Mouse (Mus musculus) lung, embryonic 14.5 days (tissue): Measurements from ENCODE around the gene Myh6. TPM values are rescaled to one million over a fixed set of nuclear protein-coding genes. Genes with fewer than 3 reads are reported as not detected.

Experiments
- ATAC-seq: fragments of 200-750 bp; cut with Nextera tagmentation; 2 replicates; pipeline ENCODE4 v1.8.0; 2017; ENCODE audit warnings: mild to moderate bottlenecking, moderate TSS enrichment, moderate library complexity; ENCODE audit not compliant: insufficient read depth
- DNase-seq: peaks from one replicate; pipeline ENCODE4 v3.0.0-alpha.2; 2015
- H3K27ac ChIP-seq: fragments of 300-500 bp; sonication (generic); 2 replicates; pipeline ENCODE4 v1.5.1; 2014; ENCODE audit warnings: low read depth, mild to moderate bottlenecking, moderate library complexity
- H3K27me3 ChIP-seq: fragments of 300-500 bp; sonication (generic); 2 replicates; pipeline ENCODE4 v1.6.1; 2014; ENCODE audit warnings: low read length, control low read depth; ENCODE audit not compliant: insufficient read depth
- H3K36me3 ChIP-seq: fragments of 300-500 bp; sonication (generic); 2 replicates; pipeline ENCODE4 v1.6.1; 2014; ENCODE audit warnings: control low read depth; ENCODE audit not compliant: insufficient read depth
- H3K4me1 ChIP-seq: fragments of 300-500 bp; sonication (generic); 2 replicates; pipeline ENCODE4 v1.6.1; 2014; ENCODE audit warnings: antibody characterized with exemption, control low read depth; ENCODE audit not compliant: insufficient read depth
- H3K4me2 ChIP-seq: fragments of 300-500 bp; sonication (generic); 2 replicates; pipeline ENCODE4 v1.6.1; 2014; ENCODE audit warnings: mild to moderate bottlenecking
- H3K4me3 ChIP-seq: fragments of 300-500 bp; sonication (generic); 2 replicates; pipeline ENCODE4 v1.5.1; 2014; ENCODE audit warnings: low read depth, low read length
- H3K9ac ChIP-seq: fragments of 300-500 bp; sonication (generic); 2 replicates; pipeline ENCODE4 v1.6.1; 2014
- H3K9me3 ChIP-seq: fragments of 300-500 bp; sonication (generic); 2 replicates; pipeline ENCODE4 v1.6.1; 2016; ENCODE audit warnings: low read depth, low read length, control low read depth
- CTCF ChIP-seq: IDR thresholded peaks from 2 replicates; pipeline ENCODE4 v1.5.1; 2016; ENCODE audit warnings: antibody characterized with exemption, low read depth
- WGBS: fragments of 180-500 bp; shearing (Covaris S2); extraction: QIAGEN DNeasy Blood & Tissue Kit; methylation state at CpG from one replicate; pipeline ENCODE4 v1.1.7; 2014; 5-methylcytosine and 5-hydroxymethylcytosine counted together
- microRNA counts: library from miRNA; unstranded; fragments of <30 nt; microRNA quantifications from one replicate; lab custom pipeline; 2016
- microRNA-seq: library from miRNA; unstranded; fragments of <30 nt; microRNA quantifications from one replicate; pipeline ENCODE4, GENCODE M21; 2016; ENCODE audit warnings: borderline number of aligned reads
- polyA plus RNA-seq: library from polyadenylated mRNA; unstranded; fragments of >200 nt; fragmentation: Nextera tagmentation; extraction: Ambion mirVana; gene quantifications from 2 replicates; pipeline ENCODE4 v1.2.1, GENCODE M21; 2014

The Myh6 gene
- polyA plus RNA-seq, 1 experiment from 2014 or later: 4.6 TPM

GRCm38 (mm10) chr14:54897445-54897844, 69.3 kb downstream of the Myh6 start:
- no peaks in the 10 kb centered on the region for H3K27me3 ChIP-seq
- no peak overlapping the region for H3K4me2 ChIP-seq
- no peak for ATAC-seq

GRCm38 (mm10) chr14:54894296-54895151, 72.2 kb downstream of the Myh6 start:
- peak overlapping the region; percentile 94 for H3K27ac ChIP-seq
- peak overlapping the region; percentile 84 for H3K4me2 ChIP-seq
- H3K27me3 ChIP-seq: no peaks in the 10 kb centered on the region
- peak overlapping the region; percentile 95 for H3K4me3 ChIP-seq
- H3K36me3 ChIP-seq: peaks cover 40% of the 10 kb centered on the region
- peak overlapping the region; percentile 99 for H3K9ac ChIP-seq
- TF ChIP-seq CTCF: no peak
- no peaks in the 10 kb centered on the region for H3K9me3 ChIP-seq
- peak; percentile 64 for ATAC-seq
- peak; percentile 60 for DNase-seq
- WGBS: under 1% methylated on average over 52 of the region's 54 CpGs
- H3K4me1 ChIP-seq: no peaks in the 10 kb centered on the region; the same call in 1 of the 2 replicates

More at GRCm38 (mm10) chr14:54897445-54897844, 69.3 kb downstream of the Myh6 start:
- Histone ChIP-seq H3K9me3 (no peaks in the 10 kb centered on the region), H3K27ac (no peak overlapping the region), H3K4me3 (no peak overlapping the region), H3K36me3 (peaks cover 40% of the 10 kb centered on the region), H3K4me1 (no peaks in the 10 kb centered on the region; the same call in 1 of the 2 replicates), H3K9ac (no peak overlapping the region)
- no peak for DNase-seq
- 48% methylated on average over 2 of the region's 2 CpGs for WGBS
- no peak for TF ChIP-seq CTCF

GRCm38 (mm10) chr14:54893651-54894181, 73.0 kb downstream of the Myh6 start:
- H3K4me2 ChIP-seq: peak overlapping the region; percentile 84
- no peaks in the 10 kb centered on the region for H3K27me3 ChIP-seq
- WGBS: under 1% methylated on average over 38 of the region's 38 CpGs
- H3K9me3 ChIP-seq: no peaks in the 10 kb centered on the region
- H3K4me3 ChIP-seq: peak overlapping the region; percentile 95
- peak; percentile 99 for ATAC-seq
- H3K36me3 ChIP-seq: peaks cover 34% of the 10 kb centered on the region
- TF ChIP-seq CTCF: no peak
- peak; percentile 99 for DNase-seq
- peak overlapping the region; percentile 99 for H3K9ac ChIP-seq
- peak overlapping the region; percentile 94 for H3K27ac ChIP-seq
- no peaks in the 10 kb centered on the region; the same call in 1 of the 2 replicates for H3K4me1 ChIP-seq

GRCm38 (mm10) chr14:54892200-54892599, 74.5 kb downstream of the Myh6 start, which contains the start of gene Pabpn1:
TSS of gene Pabpn1 (plus strand) at chr14:54892500.
- Histone ChIP-seq H3K36me3 (peaks cover 19% of the 10 kb centered on the region), H3K4me3 (peak within 1 kb of the TSS; percentile 95), H3K27ac (peak within 1 kb of the TSS; percentile 84), H3K9me3 (no peaks in the 10 kb centered on the region), H3K9ac (peak within 1 kb of the TSS; percentile 43), H3K27me3 (no peaks in the 10 kb centered on the region), H3K4me2 (peak within 1 kb of the TSS; percentile 57), H3K4me1 (no peaks in the 10 kb centered on the region; the same call in 1 of the 2 replicates)
- ATAC-seq: no peak
- 94% methylated on average over 3 of the region's 3 CpGs for WGBS
- no peak for TF ChIP-seq CTCF
- DNase-seq: no peak

MicroRNAs within 50 kb of the gene (microRNA counts, 519-probe panel; counts per million panel counts)
- microRNA mmu-miR-208a (lab: Ali Mortazavi, UCI): 3,526 counts per million, percentile 73 among the panel's probes with 10 or more counts
- microRNA mmu-miR-208b (lab: Ali Mortazavi, UCI): 632 counts per million, percentile 2 among the panel's probes with 10 or more counts

Small RNA genes within 50 kb of the gene (microRNA-seq; reads per million reads assigned to microRNA genes)
- gene Mir208a (364 reads per million, percentile 62 among the genes with 10 or more reads in this experiment), gene Mir208b (60.8 reads per million, percentile 42 among the genes with 10 or more reads in this experiment)

Other genes starting within 250 kb of the Myh6 start
- gene Slc7a8, start 185.0 kb downstream of the Myh6 start, polyA plus RNA-seq: 2.7 and 3.0 TPM in 2 replicates
- not detected in 2 replicates for gene Rnf212b, start 152.8 kb downstream of the Myh6 start, polyA plus RNA-seq
- gene Homez, start 96.0 kb downstream of the Myh6 start, polyA plus RNA-seq: 10.4 and 13.2 TPM in 2 replicates
- 1.5 and 1.6 TPM in 2 replicates for gene Ppp1r3e, start 89.4 kb downstream of the Myh6 start, polyA plus RNA-seq
- 3.4 and 3.9 TPM in 2 replicates for gene Bcl2l2, start 83.5 kb downstream of the Myh6 start, polyA plus RNA-seq
- not detected in 2 replicates for gene Gm20521, start 83.5 kb downstream of the Myh6 start, polyA plus RNA-seq
- gene Pabpn1, start 74.4 kb downstream of the Myh6 start, polyA plus RNA-seq: 134 and 139 TPM in 2 replicates
- gene Slc22a17, start 53.8 kb downstream of the Myh6 start, polyA plus RNA-seq: 27.0 and 29.2 TPM in 2 replicates
- gene Efs, start 40.8 kb downstream of the Myh6 start, polyA plus RNA-seq: 29.3 and 33.7 TPM in 2 replicates
- gene Il25, start 34.2 kb downstream of the Myh6 start, polyA plus RNA-seq: not detected in 2 replicates
- 0.22 and 0.31 TPM in 2 replicates for gene Cmtm5, start 30.7 kb downstream of the Myh6 start, polyA plus RNA-seq
- gene Gm17428, start 10.0 kb upstream of the Myh6 start, polyA plus RNA-seq: not detected in 2 replicates
- 1.8 and 3.6 TPM in 2 replicates for gene Myh7, start 27.7 kb upstream of the Myh6 start, polyA plus RNA-seq
- 75.0 and 81.6 TPM in 2 replicates for gene Ngdn, start 48.5 kb upstream of the Myh6 start, polyA plus RNA-seq
- gene Zfhx2, start 125.4 kb upstream of the Myh6 start, polyA plus RNA-seq: 3.4 and 3.5 TPM in 2 replicates
- 19.2 and 20.1 TPM in 2 replicates for gene Thtpa, start 127.9 kb upstream of the Myh6 start, polyA plus RNA-seq
- gene Ap1g2, start 139.7 kb upstream of the Myh6 start, polyA plus RNA-seq: 14.7 and 16.3 TPM in 2 replicates
- 0.16 and 0.37 TPM in 2 replicates for gene Jph4, start 150.0 kb upstream of the Myh6 start, polyA plus RNA-seq